Mouse (Mus musculus) adrenal gland, postnatal 25 days (tissue): ENCODE data around the gene Tfdp1. TPM values are rescaled to one million over a fixed set of nuclear protein-coding genes. Genes with fewer than 3 reads are reported as not detected.

Experiments
- DNase-seq: peaks from one replicate; pipeline ENCODE4 v3.0.0; 2021; ENCODE audit warnings: mixed read lengths
- total RNA-seq: library from RNA; stranded (reverse); gene quantifications from 2 replicates; pipeline ENCODE4 v1.2.3, GENCODE M21; 2021

The Tfdp1 gene
- total RNA-seq, 1 experiment from 2014 or later = 56.6 TPM

DNA sequence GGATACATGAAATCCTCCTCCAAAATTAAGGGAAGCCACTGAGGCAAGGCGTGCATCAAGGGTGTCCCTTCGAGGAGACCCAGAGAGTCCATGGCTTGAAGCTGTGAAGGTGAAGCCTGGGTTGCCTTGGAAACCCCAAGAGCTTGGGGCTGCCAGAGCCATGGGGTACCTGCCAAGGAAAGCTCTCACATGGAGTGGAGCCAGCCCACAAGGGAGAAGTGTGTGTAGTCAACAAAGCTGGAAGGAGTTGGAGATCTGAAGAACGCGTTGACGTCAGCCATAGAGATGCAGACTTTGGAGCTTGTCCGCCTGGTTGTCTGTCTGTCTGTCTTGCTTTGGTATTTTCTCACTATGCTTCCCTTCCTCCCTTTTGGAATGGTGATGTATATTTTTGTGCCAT, 82.4 kb downstream of the Tfdp1 start:
- DNase-seq = peak; percentile 21

- no peak for DNase-seq
These were observed 88.8 kb downstream of the Tfdp1 start for GRCm38 (mm10) chr8:13427351-13427750.

Other genes starting within 250 kb of the Tfdp1 start
- 22.3 and 25.7 TPM in 2 replicates for gene Pcid2, start 233.3 kb upstream of the Tfdp1 start, total RNA-seq
- gene Cul4a, start 233.1 kb upstream of the Tfdp1 start, total RNA-seq = 153 and 195 TPM in 2 replicates
- gene Lamp1, start 179.6 kb upstream of the Tfdp1 start, total RNA-seq = 393 and 413 TPM in 2 replicates
- gene Grtp1, start 138.1 kb upstream of the Tfdp1 start, total RNA-seq = 14.8 and 22.1 TPM in 2 replicates
- 1.4 and 1.7 TPM in 2 replicates for gene Adprhl1, start 84.6 kb upstream of the Tfdp1 start, total RNA-seq
- 29.1 and 36.5 TPM in 2 replicates for gene Dcun1d2, start 50.6 kb upstream of the Tfdp1 start, total RNA-seq
- gene Tmco3, start 50.6 kb upstream of the Tfdp1 start, total RNA-seq = 24.8 and 32.5 TPM in 2 replicates
- gene Atp4b, start 58.1 kb downstream of the Tfdp1 start, total RNA-seq = not detected in 2 replicates
- gene Grk1, start 66.3 kb downstream of the Tfdp1 start, total RNA-seq = not detected in 2 replicates
- gene Tmem255b, start 96.4 kb downstream of the Tfdp1 start, total RNA-seq = 1.8 TPM in 1 of 2 replicates, not detected in the other
- gene Gas6, start 155.7 kb downstream of the Tfdp1 start, total RNA-seq = 99.3 and 166 TPM in 2 replicates
- not detected in 2 replicates for gene 1700029H14Rik, start 223.7 kb downstream of the Tfdp1 start, total RNA-seq